Mouse (Mus musculus) embryo, embryonic 9.5 days (tissue): Measurements from ENCODE around the gene Smok3b.
"Not testable (repeated sequence)": the region's sequence is repeated elsewhere in the genome, so short reads cannot be mapped to it uniquely, and the experiment has no call there.

Experiments used
- DNase-seq: peaks from one replicate; pipeline ENCODE4 v3.0.0-alpha.2; 2017; ENCODE audit errors: extremely low spot score

Gene Smok3b

DNA sequence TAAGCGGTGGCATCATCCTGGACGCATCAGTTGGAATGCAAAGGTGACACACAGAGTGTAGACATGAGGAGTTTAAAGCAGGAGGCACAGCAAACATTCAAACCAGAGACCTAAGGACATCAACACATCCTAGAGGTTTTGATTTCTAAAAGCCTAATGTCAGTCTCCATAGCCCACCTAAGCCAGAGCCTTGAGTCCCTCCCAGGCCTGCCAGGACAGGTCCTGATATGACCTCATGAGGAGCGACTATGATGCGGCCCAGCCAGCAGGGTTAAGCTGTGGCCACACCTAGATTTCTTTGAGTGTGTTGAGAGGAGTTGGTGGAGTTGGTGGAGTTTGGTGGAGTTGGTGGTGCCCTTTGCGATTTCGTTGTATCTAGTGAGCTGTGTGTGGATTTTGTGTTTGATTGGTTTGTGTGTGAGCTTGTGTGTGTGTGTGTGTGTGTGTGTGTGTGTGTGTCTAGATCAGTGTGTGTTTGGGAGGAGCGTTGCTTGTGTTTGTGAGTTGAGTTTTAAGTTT is at the start of gene Smok3b, which contains the start of gene Smok3a:
Gene Smok3b (plus strand): TSS at position 469 of the 519 bp plus-strand sequence.
Gene Smok3a (plus strand): TSS at position 301 of the 519 bp plus-strand sequence.
- DNase-seq = not testable (repeated sequence)

- no peak for DNase-seq
These were observed 48.1 kb upstream of the Smok3b start for GRCm38 (mm10) chr5:137973161-137973560.

GRCm38 (mm10) chr5:137973738-137974137 is 47.5 kb upstream of the Smok3b start:
- no peak for DNase-seq

- no peak for DNase-seq
These were observed 46.5 kb upstream of the Smok3b start for GRCm38 (mm10) chr5:137974724-137975123.

DNA sequence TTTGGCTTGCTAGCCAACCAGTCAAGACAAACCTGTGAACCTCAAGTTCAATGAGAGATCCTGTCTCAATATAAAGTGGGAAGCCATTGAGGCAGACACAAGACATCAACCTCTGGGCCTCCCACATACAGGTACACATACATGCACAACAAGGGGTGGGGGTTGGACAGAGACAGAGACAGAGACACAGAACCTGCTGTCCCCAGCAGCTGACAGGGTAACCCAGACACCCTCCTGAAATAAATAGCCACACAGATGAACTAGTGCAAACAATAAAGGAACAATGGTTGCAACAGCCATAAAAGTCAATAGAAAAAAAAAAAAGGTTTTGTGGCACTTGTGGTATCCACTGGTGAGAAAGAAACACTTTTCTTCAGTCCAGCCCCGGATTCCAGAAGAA is 45.8 kb upstream of the Smok3b start:
- no peak for DNase-seq

DNA sequence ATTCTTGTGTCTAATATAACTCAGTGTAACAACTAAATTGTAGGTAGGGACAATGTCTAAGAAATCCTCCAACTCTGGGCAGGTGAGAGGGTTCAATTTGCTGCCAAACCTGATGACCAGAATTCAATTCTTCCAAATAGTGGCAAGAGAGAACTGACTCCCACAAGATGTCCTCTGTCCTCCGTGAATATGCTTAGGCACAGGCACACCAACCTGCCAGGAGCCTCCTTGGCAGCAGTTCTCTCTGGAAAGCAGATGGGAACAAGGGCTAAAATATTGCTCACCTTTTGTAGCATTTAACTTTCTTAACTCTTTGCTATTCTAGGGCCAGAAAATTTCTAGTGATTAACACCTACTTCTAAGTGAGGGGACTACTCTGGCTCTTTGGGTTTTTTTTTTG is 43.9 kb upstream of the Smok3b start:
- no peak for DNase-seq

DNA sequence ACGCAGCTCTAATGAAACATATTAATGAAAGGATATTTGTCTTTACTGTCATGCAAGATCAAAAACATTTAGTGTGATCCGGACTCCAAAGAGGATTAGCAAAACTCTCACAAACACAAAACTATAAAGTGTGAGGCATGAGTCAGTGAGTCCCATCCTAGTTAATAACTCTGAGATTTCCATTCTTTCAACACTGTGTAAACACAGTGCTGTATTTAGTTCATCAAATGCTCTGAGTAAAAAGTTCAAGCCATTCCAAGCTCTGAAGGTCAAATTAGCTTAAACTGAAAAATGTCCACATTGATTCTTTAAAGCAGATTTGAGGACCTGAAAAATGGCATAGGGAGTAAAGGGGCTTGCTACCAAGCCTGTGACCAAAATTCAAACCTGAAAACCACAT is 42.1 kb upstream of the Smok3b start:
- no peak for DNase-seq

DNA sequence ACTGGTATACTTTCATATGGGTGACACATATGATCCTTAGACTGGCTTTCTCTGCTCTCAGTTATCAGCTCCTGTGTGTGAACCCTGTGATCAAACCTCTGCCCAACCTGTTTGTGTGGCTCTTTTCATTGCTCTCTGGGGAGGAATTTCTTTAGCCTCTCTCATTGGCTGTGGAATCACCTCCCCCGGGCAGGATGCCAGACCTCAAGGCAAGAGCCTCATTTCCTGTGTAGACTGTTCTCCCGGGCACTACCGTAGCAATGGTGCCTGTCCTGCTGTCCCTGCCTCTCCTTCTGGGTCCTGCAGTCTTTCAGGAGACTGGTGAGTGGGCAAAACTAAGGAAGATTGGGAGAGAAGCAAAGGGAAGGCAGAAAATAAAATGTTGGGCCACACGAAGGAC is 39.9 kb upstream of the Smok3b start, which contains the start of gene Azgp1:
Gene Azgp1 (plus strand): TSS at position 221 of the 400 bp plus-strand sequence.
- no peak for DNase-seq

GRCm38 (mm10) chr5:137986351-137986750 is 34.9 kb upstream of the Smok3b start:
- no peak for DNase-seq

GRCm38 (mm10) chr5:138009437-138009836 is 11.8 kb upstream of the Smok3b start:
- DNase-seq = no peak

DNA sequence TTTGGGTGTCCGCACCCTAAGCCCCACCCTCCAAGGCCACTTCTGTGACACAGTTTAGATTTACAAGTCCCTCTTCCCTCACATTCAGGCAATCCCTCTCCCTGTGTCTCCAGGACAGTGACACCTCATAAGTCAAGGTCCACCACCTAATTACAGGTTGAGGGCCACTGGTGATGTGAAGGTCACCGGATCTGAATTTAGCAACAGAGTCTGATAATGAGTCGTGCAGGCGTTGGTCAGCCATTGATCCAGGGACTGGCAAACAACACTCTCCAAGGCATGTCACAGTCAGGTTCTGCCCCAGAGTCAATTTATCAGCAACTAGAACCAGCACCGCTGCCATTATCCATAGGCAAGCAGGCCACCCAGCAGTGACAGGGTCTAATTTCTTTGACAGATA is 8.8 kb upstream of the Smok3b start:
- no peak for DNase-seq

DNA sequence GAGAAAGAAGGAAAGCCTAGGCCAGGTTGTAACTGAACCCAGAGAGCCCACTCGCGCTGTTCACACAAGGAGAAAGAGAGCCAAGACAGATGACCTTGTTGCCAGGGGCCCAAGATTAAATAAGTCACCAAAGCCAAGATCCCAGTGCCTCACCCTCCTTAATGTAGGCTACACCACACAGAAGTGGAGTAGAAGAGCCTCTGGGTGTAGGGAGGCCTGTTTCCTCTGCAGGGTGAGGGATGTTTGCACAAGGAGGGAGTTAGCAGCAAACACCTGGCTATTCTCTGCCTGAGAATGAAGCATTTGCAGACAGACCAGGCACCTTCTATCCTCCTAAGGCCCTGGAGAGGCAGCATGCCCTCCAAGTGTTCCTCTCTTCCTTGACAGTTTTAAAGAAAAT is 4.7 kb upstream of the Smok3b start:
- DNase-seq = no peak

DNA sequence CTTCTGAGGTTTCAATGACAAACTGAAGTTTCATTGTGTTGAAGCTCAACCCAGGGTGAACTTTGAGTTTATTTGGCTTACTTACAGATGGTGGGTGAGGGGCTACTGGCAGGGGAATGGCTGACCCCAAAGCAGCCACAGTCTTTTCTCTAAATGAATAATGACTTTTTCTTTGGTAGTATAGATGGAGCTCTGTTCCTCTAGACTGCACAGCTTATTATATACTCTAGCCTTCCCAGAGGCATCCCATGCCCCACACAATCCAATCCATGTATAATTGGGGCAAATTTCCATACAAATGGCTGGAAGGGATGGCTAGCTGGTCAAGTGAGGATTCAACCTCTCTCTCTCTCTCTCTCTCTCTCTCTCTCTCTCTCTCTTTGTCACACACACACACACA is 4.2 kb upstream of the Smok3b start:
- no peak for DNase-seq

- DNase-seq = not testable (repeated sequence)
These were observed 1.7 kb upstream of the Smok3b start for GRCm38 (mm10) chr5:138019577-138019976.

DNA sequence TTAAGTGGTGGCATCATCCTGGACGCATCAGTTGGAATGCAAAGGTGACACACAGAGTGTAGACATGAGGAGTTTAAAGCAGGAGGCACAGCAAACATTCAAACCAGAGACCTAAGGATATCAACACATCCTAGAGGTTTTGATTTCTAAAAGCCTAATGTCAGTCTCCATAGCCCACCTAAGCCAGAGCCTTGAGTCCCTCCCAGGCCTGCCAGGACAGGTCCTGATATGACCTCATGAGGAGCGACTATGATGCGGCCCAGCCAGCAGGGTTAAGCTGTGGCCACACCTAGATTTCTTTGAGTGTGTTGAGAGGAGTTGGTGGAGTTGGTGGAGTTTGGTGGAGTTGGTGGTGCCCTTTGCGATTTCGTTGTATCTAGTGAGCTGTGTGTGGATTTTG is 31.7 kb downstream of the Smok3b start, which contains the start of gene Smok3c:
Gene Smok3c (plus strand): TSS at position 301 of the 400 bp plus-strand sequence.
- not testable (repeated sequence) for DNase-seq

DNA sequence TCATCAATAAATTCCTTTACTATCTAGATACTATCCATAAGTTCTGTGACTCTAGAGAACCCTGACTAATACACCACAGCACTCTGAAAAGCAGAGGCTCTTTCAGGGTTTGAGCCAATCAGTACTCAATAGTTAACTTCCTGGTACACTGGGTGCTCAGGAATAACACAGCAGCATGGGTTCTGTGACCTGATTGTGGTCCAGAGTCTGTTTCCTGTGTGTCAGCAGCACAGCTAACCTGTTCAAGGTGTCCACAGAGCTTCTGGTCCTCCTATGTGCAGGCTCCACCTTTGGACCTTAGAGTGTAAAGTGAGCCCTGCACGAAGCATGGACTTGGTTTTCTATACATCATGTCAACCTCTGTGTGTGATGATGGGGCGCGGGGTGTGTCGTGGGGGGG is 52.6 kb downstream of the Smok3b start:
- no peak for DNase-seq

- no peak for DNase-seq
These were observed 54.5 kb downstream of the Smok3b start for GRCm38 (mm10) chr5:138075684-138076083.

GRCm38 (mm10) chr5:138076148-138076547 is 54.9 kb downstream of the Smok3b start:
- DNase-seq = no peak

DNA sequence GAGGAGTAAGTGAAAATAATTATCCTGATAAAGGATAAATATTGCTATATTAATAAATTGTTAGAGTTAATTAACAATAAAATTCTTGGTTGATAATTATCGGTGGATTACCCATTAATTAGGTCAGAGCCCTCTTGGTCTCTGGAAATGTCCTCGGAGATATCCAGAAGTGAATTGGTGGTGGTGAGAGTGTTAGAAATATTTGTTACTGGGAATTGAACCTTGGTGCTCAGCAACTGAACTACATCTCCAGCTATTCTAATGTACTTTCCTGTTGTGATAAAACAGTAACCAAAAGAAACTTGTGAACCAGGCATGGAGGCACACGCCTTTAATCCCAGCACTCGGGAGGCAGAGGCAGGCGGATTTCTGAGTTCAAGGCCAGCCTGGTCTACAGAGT is 59.2 kb downstream of the Smok3b start:
- DNase-seq = no peak

GRCm38 (mm10) chr5:138081446-138081845 is 60.2 kb downstream of the Smok3b start:
- no peak for DNase-seq

DNA sequence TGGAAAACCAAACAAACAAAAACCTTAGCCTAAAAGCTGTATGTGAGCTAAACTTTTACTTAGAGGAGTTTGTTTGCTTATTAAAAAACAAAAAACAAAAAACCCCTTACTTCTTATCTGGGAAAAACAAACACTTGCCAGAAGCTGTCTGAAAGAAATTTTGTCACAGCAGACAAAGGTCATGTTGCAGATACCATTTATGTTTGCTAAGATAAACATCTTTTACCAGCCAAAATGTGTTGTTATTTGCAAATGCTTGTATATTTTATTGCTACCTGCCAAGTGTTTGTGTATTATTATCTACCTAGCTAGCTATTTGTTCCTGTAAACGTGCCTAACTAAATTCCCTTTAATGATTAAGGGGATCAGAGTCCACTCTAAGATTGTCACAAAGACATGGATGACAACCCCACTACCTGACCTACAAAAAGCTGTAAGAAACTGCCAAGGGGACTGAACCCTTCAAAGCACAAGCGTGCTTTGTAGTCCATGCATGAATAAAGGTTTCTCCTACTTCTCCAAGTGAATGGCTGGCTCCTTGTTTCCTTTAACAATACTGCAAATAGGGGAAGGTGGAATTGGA is 62.2 kb downstream of the Smok3b start:
- no peak for DNase-seq

DNA sequence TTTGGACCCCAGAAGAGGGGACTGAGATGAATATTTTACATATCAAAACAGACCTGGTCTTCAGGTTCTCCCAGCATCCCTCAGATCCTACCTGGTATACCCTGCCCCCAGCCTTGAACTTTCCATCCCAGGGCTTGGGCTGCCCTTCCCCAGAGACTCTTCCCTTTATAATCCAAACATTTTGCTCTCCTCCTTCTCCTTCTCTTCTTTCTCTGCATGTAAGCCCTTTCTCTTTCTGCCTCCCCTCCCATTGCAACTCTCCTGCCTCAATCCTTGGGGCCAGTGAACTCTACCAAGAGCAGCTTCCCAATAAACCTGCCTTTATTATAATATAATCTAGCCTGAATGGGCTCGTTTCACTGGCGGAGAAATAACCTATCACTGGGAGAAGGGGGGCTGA is 62.7 kb downstream of the Smok3b start:
- DNase-seq = no peak

- no peak for DNase-seq
These were observed 63.3 kb downstream of the Smok3b start for GRCm38 (mm10) chr5:138084507-138084906.

DNA sequence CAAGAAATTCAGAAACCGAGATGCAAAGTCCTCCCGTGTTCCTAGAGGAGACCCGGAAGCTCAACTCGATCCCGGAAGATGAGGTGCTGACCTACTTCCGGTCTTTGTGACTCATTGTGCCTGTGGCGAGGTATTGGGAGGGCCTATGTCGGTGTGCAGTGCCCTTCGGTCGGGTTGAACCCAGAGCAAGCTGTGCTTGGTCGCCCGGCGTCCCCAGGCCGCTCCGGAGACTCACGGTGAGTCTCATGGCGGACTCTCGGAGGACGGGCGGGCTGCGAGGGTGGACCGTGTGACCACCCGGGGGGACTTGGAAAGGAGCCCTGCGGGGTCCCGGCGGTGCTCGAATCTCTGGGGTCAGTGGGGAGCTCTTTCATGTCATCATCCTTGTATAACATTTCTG is 63.8 kb downstream of the Smok3b start, which contains the start of gene Zkscan1:
Gene Zkscan1 (plus strand): TSS at position 89 of the 400 bp plus-strand sequence.
- DNase-seq = peak; percentile 88
